Mouse (Mus musculus) ZHBTc4 (cell line): ENCODE data around the gene Grin3a.

Experiments used
- DNase-seq: peaks from one replicate; pipeline ENCODE4 v3.0.0-alpha.2; 2011; ENCODE audit warnings: low read depth, low spot score

Grin3a gene

GRCm38 (mm10) chr4:49845612-49845985 lies at the start of gene Grin3a:
Gene Grin3a, minus strand, starts transcription at chr4:49845744.
- DNase-seq, result peak; percentile 66

GRCm38 (mm10) chr4:49891835-49892301 lies 46.3 kb upstream of the Grin3a start:
- peak; percentile 76 for DNase-seq

- no peak for DNase-seq
These were observed 31.5 kb upstream of the Grin3a start for GRCm38 (mm10) chr4:49877084-49877483.

GRCm38 (mm10) chr4:49860611-49861010 lies 15.1 kb upstream of the Grin3a start:
- no peak for DNase-seq

DNA sequence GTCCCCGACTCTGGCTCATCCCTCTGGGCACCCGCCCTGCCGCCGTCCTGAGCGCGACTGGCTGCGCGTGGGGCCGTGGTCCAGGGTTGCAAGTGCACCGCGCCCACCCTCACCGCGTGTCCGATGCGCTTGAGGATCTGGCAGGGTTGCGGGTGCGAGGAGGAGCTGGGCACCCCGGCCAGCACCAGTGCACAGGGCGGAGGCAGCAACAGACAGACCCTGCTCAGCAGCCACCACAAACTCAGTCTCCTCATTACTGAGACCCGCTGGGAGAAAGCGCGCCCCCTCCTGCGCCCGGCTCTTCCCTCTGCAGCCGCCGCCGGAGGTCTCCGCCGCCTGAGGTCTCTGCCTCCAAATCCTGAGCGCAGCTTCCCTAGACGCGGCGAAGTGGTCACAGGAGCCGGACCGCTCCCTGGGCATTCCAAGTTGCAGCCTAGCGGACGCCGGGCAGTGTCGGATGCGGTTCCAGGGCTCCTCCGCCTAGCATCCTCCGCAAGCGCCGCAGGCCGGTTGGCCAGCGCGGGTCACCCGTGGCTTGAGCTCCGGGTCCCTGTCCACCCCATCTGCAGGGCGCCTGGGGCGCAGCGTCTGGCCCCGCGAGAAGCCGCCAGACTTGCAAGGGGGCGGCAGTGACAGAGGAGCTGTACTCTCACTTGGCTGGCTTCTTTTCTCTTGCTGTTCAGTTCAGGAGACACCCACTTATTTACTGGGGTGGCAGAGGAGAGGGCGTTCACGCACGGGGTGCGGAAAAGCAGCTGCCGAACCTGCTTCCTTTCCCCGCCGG lies 524 bp downstream of the Grin3a start:
- peak; percentile 31 for DNase-seq

DNA sequence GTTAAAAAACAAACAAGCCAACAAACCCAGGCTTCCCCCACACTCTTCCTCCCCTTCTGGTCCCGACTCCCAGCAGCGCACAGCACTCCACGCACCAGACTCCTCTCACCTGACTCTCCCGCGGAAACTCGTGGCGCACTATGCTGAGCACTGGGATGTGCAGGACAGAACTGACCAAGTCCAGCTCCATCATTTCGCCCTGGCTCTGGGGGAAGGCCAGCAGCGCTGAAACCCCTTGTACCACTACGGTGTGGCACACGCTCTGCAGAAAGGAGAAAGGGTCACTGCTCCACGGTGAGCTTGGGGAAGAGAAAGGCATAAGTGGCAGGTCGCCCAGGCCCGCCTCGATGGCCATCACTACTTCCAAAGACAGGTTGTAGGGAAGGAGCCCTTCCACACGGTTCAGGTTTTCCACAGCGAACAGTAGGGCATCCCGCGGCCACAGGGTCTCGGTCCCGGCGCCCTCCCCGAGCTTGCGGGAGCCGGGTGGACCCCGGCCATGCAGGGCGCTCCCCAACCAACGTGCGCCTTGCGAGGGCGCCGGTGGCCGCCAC lies 1.2 kb downstream of the Grin3a start:
- DNase-seq, result peak; percentile 7

DNA sequence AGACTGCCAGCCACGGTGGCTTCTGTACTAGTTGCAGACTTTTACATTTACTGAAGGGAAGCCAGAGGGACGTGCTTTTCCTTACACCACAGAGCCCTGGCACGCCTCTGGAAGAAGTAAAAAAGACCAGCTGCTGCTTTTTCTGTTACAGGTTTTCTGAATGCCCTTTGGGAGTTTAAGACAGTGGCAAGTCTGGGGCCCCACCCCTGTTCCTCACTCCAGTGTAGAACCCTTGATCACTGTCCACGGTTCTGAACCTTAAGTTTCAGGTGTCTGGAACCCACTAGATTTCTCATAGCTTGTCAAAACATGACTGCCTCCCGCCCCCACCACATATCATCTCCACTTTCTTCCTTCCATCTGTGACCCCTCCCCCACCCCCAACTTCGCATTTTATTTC lies 1.8 kb downstream of the Grin3a start:
- peak; percentile 60 for DNase-seq

DNA sequence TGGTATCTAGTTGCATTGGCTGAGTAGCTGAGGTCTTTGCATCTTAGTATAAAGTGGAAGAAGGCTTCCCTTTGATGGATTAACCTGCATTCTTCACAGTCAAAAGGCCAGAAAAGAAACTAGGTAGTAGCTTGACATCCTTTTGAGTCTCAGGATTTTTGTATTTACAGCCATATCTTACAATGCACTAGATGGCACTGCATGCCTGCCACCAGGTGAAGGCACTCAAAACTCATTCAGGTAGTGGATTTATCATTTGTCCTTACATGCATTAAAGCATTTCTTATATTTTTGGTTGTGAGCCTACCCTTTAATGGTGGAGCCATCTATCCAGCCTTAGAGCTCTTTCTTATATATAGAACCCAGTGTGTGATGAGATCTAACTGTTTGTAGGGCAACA lies 13.5 kb downstream of the Grin3a start:
- DNase-seq, result no peak

GRCm38 (mm10) chr4:49813852-49814251 lies 31.7 kb downstream of the Grin3a start:
- no peak for DNase-seq

GRCm38 (mm10) chr4:49806791-49807190 lies 38.8 kb downstream of the Grin3a start:
- DNase-seq, result no peak

- peak; percentile 54 for DNase-seq
These were observed 46.2 kb downstream of the Grin3a start for GRCm38 (mm10) chr4:49799338-49799737.

- DNase-seq, result no peak
These were observed 56.6 kb downstream of the Grin3a start for GRCm38 (mm10) chr4:49788971-49789370.

GRCm38 (mm10) chr4:49742847-49743246 lies 102.7 kb downstream of the Grin3a start:
- DNase-seq, result no peak

- DNase-seq, result no peak
These were observed 103.6 kb downstream of the Grin3a start for GRCm38 (mm10) chr4:49741942-49742341.

DNA sequence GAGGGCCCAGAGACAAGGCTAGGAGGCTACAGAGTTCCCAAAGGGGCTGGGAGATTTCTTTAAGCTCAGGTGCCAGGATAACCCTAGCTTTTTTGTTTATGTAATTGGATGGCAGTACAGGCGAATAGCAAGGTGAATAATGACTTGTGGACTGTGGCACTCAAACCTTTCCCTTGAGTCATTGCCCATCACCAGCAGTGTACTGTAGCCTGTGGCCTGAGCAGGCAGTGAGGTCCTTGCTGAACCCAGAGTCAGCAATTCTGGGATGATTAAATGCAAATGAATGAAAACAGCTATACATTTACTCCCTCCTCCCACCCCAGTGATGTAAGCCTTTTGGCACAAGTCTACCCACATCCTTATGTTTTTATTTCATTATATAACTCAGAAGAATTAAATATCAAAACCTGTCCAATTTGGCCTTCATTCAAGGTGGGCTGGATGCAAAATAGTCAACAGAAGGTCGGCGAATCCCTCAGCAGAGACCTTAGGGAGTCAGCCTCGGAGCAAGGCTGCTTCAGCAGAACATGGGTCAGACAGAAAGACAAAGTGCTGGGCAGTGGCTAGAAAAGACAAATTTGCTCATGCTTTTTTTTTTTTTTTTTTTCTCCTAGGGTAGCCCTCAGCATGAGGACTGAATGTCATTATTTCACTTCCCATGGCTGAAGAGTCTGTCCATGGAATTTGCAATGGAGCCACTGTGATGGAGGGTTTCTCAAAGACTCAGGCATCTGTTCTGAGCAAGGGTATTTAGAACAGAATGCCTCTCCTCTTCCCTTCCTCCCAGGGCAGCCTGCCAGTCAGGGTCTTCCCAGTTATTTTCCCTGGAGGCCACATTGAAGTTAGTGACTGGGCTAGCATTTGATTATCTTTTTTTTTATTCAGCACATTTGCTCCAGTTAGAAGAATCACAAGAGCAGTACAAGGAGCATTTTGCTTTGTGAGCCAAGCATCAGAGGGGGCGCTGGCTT lies 104.5 kb downstream of the Grin3a start:
- DNase-seq, result no peak

GRCm38 (mm10) chr4:49739561-49739960 lies 106.0 kb downstream of the Grin3a start:
- DNase-seq, result no peak

GRCm38 (mm10) chr4:49729326-49729725 lies 116.2 kb downstream of the Grin3a start:
- no peak for DNase-seq

- DNase-seq, result no peak
These were observed 121.6 kb downstream of the Grin3a start for GRCm38 (mm10) chr4:49723908-49724307.

DNA sequence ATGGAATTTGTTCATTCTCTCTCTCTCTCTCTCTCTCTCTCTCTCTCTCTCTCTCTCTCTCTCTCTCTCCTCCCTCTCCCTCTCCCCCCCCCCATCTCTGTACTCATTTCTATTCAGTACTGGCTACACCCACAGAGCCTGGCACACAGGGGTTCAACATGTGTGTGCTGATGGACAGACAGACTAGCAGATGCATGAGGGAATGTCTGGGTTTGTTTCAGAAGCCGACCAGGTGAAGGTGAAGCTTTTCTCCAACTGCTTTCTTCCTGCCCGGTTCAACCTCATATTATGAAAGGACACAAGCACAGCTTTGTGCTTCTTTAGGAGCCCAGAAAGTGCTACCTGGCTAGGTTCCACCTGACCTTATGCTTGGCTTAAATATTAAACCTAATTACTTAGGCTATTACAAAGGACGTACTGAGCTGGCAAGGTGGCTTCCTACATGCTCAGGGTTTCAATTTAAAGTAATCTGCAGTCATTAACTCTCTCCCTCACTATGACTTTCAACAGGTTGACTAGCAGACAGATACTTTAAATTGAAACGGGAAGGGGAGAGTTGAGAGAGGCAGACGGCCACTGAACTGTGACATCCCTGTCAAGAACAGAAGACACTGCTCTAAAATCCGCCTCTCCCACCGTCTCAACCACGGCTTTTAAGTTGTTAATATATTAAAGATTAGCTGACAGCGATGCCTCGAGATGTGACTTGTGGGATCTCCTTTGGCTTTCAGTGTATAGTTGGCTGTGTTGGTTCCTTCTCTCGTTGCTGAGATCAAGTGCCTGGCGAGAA lies 153.9 kb downstream of the Grin3a start:
- no peak for DNase-seq

DNA sequence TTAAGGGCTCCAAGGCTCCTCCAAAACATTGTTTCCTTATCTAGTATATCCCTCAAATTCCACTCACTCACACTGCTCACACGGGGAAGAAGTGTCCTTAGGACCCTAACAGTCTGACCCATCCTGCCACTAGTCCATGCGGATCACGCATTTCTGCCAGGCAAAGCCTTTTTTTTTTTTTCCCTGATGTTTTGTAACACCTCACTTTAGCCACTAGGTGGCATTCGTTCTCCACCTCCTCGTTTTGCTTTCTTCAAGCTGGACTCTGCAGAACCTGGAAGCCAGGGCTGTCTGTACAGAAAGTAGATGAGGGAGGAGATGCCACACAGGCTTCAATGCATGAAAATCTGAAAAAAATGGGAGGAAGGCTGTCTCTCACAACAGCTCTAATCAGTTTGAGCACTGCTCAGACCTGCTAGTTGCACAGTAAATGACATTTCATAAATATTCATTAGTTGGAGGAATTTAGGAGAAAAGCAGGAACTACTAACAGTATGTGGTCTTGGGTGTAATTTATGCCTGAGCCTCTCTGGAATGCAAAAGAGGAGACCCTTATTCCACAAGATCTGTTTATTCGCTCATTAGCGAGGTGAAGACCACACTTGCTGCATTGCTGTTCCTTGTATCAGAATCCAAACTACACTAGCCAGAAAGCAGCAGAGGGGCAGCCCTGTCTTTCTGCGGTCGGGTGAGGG lies 156.8 kb downstream of the Grin3a start:
- peak; percentile 71 for DNase-seq

DNA sequence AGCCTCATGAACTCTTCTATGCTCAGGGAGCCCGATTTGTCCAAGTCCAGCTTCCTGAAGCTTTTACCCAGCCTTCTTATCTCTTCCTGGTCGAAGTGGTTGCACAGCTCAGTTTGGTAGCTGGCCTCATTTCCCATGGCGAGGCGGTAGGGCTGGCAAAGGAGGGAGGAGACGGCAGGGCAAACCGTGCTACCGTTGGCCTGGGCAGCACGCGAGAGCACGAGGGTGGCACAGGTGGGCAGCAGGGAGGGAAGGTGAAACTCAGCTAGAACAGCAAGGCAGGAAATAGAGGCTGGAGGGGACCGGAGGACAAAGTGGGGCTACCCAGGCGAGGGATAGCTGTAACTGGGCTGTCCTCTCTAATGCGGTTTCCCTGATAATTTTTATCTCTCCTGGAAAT lies 163.7 kb downstream of the Grin3a start, which contains the start of gene Ppp3r2:
Gene Ppp3r2, minus strand, starts transcription at position 213 of the 400 bp plus-strand sequence.
- no peak for DNase-seq
